Mouse (Mus musculus) liver, embryonic 14.5 days (tissue): ENCODE measurements at regions not wholly inside any gene's neighbourhood (a gene's known extent, or its start where the extent isn't known, plus 50 kb on each side); places are given as distances from the start of the nearest gene placed in this dataset.

Experiments used
- ATAC-seq: fragments of 200-750 bp; cut with Nextera tagmentation; 2 replicates; pipeline ENCODE4 v1.8.0; 2017; ENCODE audit warnings: moderate number of reproducible peaks, mild to moderate bottlenecking, moderate library complexity; ENCODE audit not compliant: insufficient read depth
- DNase-seq, 3 experiments: peaks; one replicate each; pipeline ENCODE4 v3.0.0-alpha.2; 2012 to 2013; ENCODE audit warnings: low read depth in 3 of 3, low spot score in 3 of 3
- H3K27ac ChIP-seq: fragments of 300-500 bp; sonication (generic); 2 replicates; pipeline ENCODE4 v1.5.1; 2014; ENCODE audit warnings: moderate library complexity, mild to moderate bottlenecking, control low read depth, inconsistent platforms
- H3K27me3 ChIP-seq: fragments of 300-500 bp; sonication (generic); 2 replicates; pipeline ENCODE4 v1.6.1; 2014; ENCODE audit warnings: mild to moderate bottlenecking, low read length, moderate library complexity; ENCODE audit not compliant: control insufficient read depth, insufficient read depth
- H3K36me3 ChIP-seq: fragments of 300-500 bp; sonication (generic); replicated peaks from 2 replicates; pipeline ENCODE4 v1.6.1; 2014; ENCODE audit warnings: low read depth; ENCODE audit not compliant: control insufficient read depth, insufficient read depth
- H3K4me1 ChIP-seq, 2 experiments: fragments of 200-500 bp in 1 of 2; fragments of 300-500 bp in 1 of 2; sonication (generic) in 1 of 2; replicated peaks; 2 replicates each; pipeline ENCODE4 v1.6.1; 2012 to 2014; ENCODE audit warnings: antibody characterized with exemption in 1 of 2, inconsistent platforms in 1 of 2, low read length in 1 of 2; ENCODE audit not compliant: control insufficient read depth in 2 of 2, insufficient read depth in 2 of 2
- H3K4me2 ChIP-seq: fragments of 300-500 bp; sonication (generic); 2 replicates; pipeline ENCODE4 v1.6.1; 2014; ENCODE audit warnings: low read depth, mild to moderate bottlenecking, control low read depth, moderate library complexity
- H3K4me3 ChIP-seq, 2 experiments: fragments of 200-500 bp in 1 of 2; fragments of 300-500 bp in 1 of 2; sonication (generic) in 1 of 2; 2 replicates each; pipeline ENCODE4 v1.5.1; 2012 to 2014; ENCODE audit warnings: low read depth in 2 of 2, low read length in 2 of 2, mild to moderate bottlenecking in 2 of 2, control low read depth in 1 of 2, inconsistent platforms in 1 of 2, moderate library complexity in 1 of 2; ENCODE audit not compliant: insufficient read depth in 1 of 2
- H3K9ac ChIP-seq: fragments of 300-500 bp; sonication (generic); replicated peaks from 2 replicates; pipeline ENCODE4 v1.6.1; 2014; ENCODE audit warnings: mild to moderate bottlenecking, control low read depth, moderate library complexity
- H3K9me3 ChIP-seq: fragments of 300-500 bp; sonication (generic); 2 replicates; pipeline ENCODE4 v1.6.1; 2016; ENCODE audit warnings: low read length, mixed read lengths; ENCODE audit not compliant: control insufficient read depth
- CTCF ChIP-seq: IDR thresholded peaks from 2 replicates; pipeline ENCODE4 v1.5.1; 2016; ENCODE audit warnings: antibody characterized with exemption, low read depth, control low read depth
- EP300 ChIP-seq: IDR thresholded peaks from 2 replicates; pipeline ENCODE4 v1.6.1; 2016; ENCODE audit warnings: antibody characterized with exemption, low read depth
- WGBS: fragments of 180-500 bp; shearing (Covaris S2); extraction: QIAGEN DNeasy Blood & Tissue Kit; methylation state at CpG from one replicate; pipeline ENCODE4 v1.1.7; 2014; ENCODE audit not compliant: insufficient replicate concordance; 5-methylcytosine and 5-hydroxymethylcytosine counted together

DNA sequence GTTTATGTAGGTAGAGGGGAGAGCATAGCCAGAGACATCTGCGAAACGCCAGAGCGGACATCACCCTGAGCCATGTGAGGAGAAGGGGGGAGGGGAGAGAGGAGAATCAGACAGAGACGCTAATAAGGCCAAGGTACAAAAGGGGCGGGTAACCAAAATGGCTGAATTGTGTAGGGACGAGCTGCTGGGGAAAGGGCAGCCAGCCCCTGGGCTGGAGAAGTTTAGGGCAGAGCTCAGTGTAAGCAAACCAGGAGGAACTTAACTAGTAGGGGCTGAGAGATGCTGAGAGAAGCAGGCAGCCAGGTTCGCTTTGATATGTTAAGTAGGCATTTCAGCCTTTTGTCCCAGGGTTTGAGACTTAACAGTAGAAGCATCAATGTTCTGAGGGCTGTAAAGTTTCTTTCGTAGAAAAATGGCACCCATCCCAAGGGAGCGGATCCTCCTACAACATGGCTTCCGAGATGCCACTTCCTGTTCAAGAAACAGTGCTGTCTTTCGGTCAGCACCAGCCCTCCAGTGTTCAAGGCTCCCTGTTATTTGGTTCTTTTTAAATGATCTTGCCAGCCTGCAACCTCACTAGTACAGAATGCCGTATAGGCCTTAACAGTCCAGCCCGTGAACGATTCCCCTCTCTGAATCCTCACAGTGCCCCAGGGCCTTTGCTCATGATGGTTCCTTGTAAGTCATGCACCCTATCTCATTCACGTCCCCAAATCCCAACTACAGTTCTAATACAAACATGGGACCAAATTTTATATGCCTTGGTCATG, 55.4 kb upstream of the Mboat1 start:
- peaks cover 14 to 18% of the 10 kb centered on the region in 2 experiments for H3K4me1 ChIP-seq
- no peaks in the 10 kb centered on the region for H3K9me3 ChIP-seq
- H3K27ac ChIP-seq = no peak overlapping the region
- TF ChIP-seq CTCF (no peak), EP300 (no peak)
- DNase-seq (no peak), ATAC-seq (no peak)
- H3K4me2 ChIP-seq = no peak overlapping the region
- no peak overlapping the region for H3K4me3 ChIP-seq
- H3K36me3 ChIP-seq = no peaks in the 10 kb centered on the region
- H3K9ac ChIP-seq = no peak overlapping the region
- WGBS = 68% methylated on average over 15 of the region's 15 CpGs
- peaks cover 4% of the 10 kb centered on the region; the same call in 1 of the 2 replicates for H3K27me3 ChIP-seq

DNA sequence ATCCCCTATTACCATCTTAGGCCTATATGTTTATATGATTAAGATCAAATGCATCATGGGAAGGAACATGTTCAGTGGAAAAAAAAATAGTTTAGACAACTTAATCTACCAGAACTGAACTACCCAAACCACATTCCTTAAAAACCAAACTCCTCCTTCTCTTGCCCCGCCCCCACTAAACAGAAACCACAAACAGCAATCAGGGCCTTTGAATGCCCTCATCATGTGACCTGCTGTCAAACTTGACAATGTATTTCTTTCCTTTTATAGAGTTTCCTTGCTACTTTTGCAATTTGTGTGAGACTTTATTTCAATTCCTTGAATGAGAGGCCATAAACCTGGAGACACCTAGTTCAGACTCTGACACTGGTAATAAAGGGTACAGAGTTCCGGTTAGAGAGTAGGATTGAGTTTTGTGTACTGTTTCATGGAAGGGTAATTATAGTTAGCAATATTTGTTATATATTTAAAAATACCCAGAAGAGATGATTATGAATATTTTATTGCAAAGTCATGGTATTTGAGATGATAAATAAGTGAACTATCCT, 61.7 kb upstream of the Mboat1 start:
- Histone ChIP-seq H3K4me3 (no peak overlapping the region), H3K4me1 (no peaks in the 10 kb centered on the region), H3K27ac (no peak overlapping the region), H3K9me3 (no peaks in the 10 kb centered on the region), H3K9ac (no peak overlapping the region), H3K27me3 (peaks cover 4% of the 10 kb centered on the region; the same call in 1 of the 2 replicates), H3K36me3 (no peaks in the 10 kb centered on the region), H3K4me2 (no peak overlapping the region)
- TF ChIP-seq EP300 (no peak), CTCF (no peak)
- DNase-seq (no peak), ATAC-seq (no peak)
- WGBS = 68% methylated on average over 2 of the region's 2 CpGs

DNA sequence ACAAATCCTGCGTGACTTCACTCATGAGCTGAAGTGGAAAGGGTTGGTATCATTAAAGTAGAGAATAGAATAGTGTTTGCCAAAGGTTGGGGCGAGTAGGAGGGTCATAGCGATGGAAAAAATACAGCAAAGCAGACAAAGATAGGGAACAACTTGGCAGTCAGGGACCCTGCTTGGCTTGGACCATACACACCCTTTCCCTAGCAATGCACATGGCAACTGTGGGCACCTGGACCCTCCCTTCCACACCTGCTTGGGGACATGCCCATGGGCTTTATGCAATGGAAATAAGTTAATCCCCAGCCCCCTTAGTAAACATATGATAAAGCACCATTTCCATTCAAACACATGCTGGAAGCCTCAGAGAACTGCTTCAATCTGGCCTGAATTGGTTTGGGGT, 62.2 kb upstream of the Mboat1 start:
- H3K27me3 ChIP-seq = no peaks in the 10 kb centered on the region
- H3K4me1 ChIP-seq = no peaks in the 10 kb centered on the region
- DNase-seq = no peak
- TF ChIP-seq CTCF (no peak), EP300 (no peak)
- no peaks in the 10 kb centered on the region for H3K9me3 ChIP-seq
- 46% methylated on average over 3 of the region's 3 CpGs for WGBS
- no peak overlapping the region for H3K4me3 ChIP-seq
- H3K4me2 ChIP-seq = no peak overlapping the region
- H3K27ac ChIP-seq = no peak overlapping the region
- no peak overlapping the region for H3K9ac ChIP-seq
- ATAC-seq = no peak
- H3K36me3 ChIP-seq = no peaks in the 10 kb centered on the region

DNA sequence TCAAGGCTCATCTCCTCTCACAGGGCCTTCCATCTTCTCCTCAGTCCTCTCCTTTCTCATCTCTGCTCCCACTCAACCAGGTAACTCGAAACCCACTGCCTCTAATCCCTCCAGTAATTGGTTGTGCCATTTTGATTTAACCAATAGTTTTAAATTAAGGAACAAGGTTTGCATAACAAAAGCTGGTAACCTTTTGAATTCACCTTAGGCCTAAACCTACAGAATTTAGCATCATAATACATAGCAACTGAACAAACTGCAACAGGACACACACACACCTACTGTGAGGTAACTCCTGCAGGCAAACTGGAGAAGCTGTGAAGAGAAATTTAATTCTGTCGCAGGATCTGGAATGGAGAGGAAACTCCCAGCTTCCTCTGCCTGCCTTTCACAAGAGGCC, 66.9 kb upstream of the Mboat1 start:
- ATAC-seq (no peak), DNase-seq (no peak)
- Histone ChIP-seq H3K9ac (no peak overlapping the region), H3K36me3 (no peaks in the 10 kb centered on the region), H3K27me3 (no peaks in the 10 kb centered on the region), H3K27ac (no peak overlapping the region), H3K4me3 (no peak overlapping the region), H3K4me2 (no peak overlapping the region), H3K4me1 (no peaks in the 10 kb centered on the region), H3K9me3 (no peaks in the 10 kb centered on the region)
- TF ChIP-seq EP300 (no peak), CTCF (no peak)
- 39% methylated on average over 2 of the region's 2 CpGs for WGBS

DNA sequence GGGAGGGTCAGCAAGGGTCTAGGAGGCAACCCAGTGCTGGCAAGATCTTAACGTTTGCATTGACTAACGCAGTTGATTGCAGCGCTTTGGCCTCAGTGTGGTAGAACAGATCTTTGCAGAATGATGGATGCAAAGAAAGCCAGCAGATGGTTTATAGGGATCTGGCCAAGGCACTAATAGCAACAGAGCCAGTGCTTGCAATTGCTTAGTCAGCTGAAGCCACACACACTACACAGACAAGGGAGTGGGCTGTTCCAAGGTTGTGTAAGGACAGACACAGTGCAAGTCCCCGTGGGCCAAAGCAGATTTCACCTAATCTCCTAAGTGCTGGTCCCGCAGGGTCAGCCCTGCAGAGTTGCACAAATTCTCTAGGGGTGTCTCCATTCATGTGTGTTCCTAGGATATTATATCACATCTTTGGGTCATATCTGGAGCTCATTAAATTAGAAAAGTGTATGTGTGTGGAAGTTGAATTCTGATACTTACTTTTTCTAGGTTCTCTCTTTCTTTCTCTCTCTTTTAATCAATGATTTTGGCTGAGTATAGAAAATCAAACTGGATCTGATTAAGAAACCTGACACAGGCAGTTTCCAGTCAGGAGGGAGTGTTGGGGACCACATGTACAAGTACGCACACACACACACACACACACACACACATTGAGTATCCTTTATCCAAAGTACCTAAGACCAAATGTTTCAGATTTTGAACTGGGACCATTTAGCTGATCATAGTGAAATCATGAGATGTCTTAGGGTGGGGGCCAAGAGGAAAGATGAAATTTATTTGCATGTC, 68.5 kb upstream of the Mboat1 start:
- Histone ChIP-seq H3K4me1 (no peaks in the 10 kb centered on the region), H3K9me3 (no peaks in the 10 kb centered on the region), H3K9ac (no peak overlapping the region), H3K27me3 (no peaks in the 10 kb centered on the region), H3K4me2 (no peak overlapping the region), H3K27ac (no peak overlapping the region), H3K4me3 (no peak overlapping the region), H3K36me3 (no peaks in the 10 kb centered on the region)
- no peak for ATAC-seq
- 71% methylated on average over 6 of the region's 6 CpGs for WGBS
- TF ChIP-seq CTCF (no peak), EP300 (no peak)
- DNase-seq = no peak
